ENCODE assay signal across 14 mouse cellular contexts in genomic region chr7:137723361-137724040, GRCm38 (mm10).
DNase-seq lines count a peak whose midpoint lies in the region; ATAC-seq and TF ChIP-seq lines count a peak whose summit lies in the region.
"Had no signal": no experiment of that assay in that cellular context is flagged by ENCODE, and none has a peak within 500 bp of the region (broad histone marks: within the 10 kb centered on the region; RNA-seq: fewer than 3 reads in every experiment).

No protein-coding gene starts in this region.

- H3K4me3 ChIP-seq in intestine, embryonic 15.5 days (replicated peaks), result no peak overlapping the region
- H3K4me3 ChIP-seq in intestine, postnatal 0 days (ENCODE audit: low read depth, low read length), result no peak overlapping the region
- no peak overlapping the region for H3K4me3 ChIP-seq in lung, embryonic 14.5 days (ENCODE audit: low read depth, low read length)
- H3K4me3 ChIP-seq in kidney, embryonic 16.5 days (ENCODE audit: low read length), result no peak overlapping the region
- H3K4me3 ChIP-seq: erythroblast, embryonic 14.5 days; liver, embryonic 12.5 days; midbrain, embryonic 12.5 days had no signal

- DNase-seq in 3T3-L1 (ENCODE audit: low read depth, low spot score), result peak; percentile 7
- DNase-seq in cerebellum, adult 11-12 months, result peak; percentile 10
- peak; percentile 88 for DNase-seq in lung, embryonic 14.5 days
- no peak for DNase-seq in adrenal gland, postnatal 14 days
- DNase-seq: adrenal gland, postnatal 36 days; gastrocnemius, postnatal 25 days; thymus, postnatal 4 days had no signal

- no peaks in the 10 kb centered on the region for H3K36me3 ChIP-seq in intestine, embryonic 15.5 days
- H3K36me3 ChIP-seq in intestine, postnatal 0 days (ENCODE audit: control insufficient read depth, insufficient read depth), result no peaks in the 10 kb centered on the region
- H3K36me3 ChIP-seq in lung, embryonic 14.5 days (ENCODE audit: insufficient read depth), result no peaks in the 10 kb centered on the region
- no peaks in the 10 kb centered on the region for H3K36me3 ChIP-seq in kidney, embryonic 16.5 days (ENCODE audit: insufficient read depth, low read length)
- H3K36me3 ChIP-seq: liver, embryonic 12.5 days; midbrain, embryonic 12.5 days had no signal

- H3K4me2 ChIP-seq in intestine, embryonic 15.5 days (replicated peaks), result no peak overlapping the region
- H3K4me2 ChIP-seq in intestine, postnatal 0 days (replicated peaks; ENCODE audit: low read depth), result no peak overlapping the region
- H3K4me2 ChIP-seq in lung, embryonic 14.5 days, result no peak overlapping the region
- no peak overlapping the region for H3K4me2 ChIP-seq in kidney, embryonic 16.5 days (replicated peaks; ENCODE audit: low read depth, low read length)
- H3K4me2 ChIP-seq: liver, embryonic 12.5 days; midbrain, embryonic 12.5 days had no signal

- WGBS in intestine, embryonic 15.5 days, result 62% methylated on average over 7 of the region's 7 CpGs
- 61% methylated on average over 7 of the region's 7 CpGs for WGBS in intestine, postnatal 0 days
- 27% methylated on average over 7 of the region's 7 CpGs for WGBS in lung, embryonic 14.5 days
- 61% methylated on average over 7 of the region's 7 CpGs for WGBS in kidney, embryonic 16.5 days

- H3K4me1 ChIP-seq in intestine, embryonic 15.5 days (replicated peaks), result no peaks in the 10 kb centered on the region
- no peaks in the 10 kb centered on the region for H3K4me1 ChIP-seq in intestine, postnatal 0 days (replicated peaks; ENCODE audit: control insufficient read depth, insufficient read depth, low read length)
- peaks cover 13% of the 10 kb centered on the region; the same call in 1 of the 2 replicates for H3K4me1 ChIP-seq in lung, embryonic 14.5 days (ENCODE audit: insufficient read depth)
- H3K4me1 ChIP-seq in kidney, embryonic 16.5 days (ENCODE audit: insufficient read depth, low read length), result peaks cover 14% of the 10 kb centered on the region
- H3K4me1 ChIP-seq: liver, embryonic 12.5 days had no signal

- H3K9ac ChIP-seq in intestine, embryonic 15.5 days, result no peak overlapping the region
- H3K9ac ChIP-seq in intestine, postnatal 0 days (ENCODE audit: low read depth, low read length), result no peak overlapping the region
- H3K9ac ChIP-seq in lung, embryonic 14.5 days, result no peak overlapping the region
- H3K9ac ChIP-seq in kidney, embryonic 16.5 days (replicated peaks; ENCODE audit: low read length), result no peak overlapping the region
- H3K9ac ChIP-seq: liver, embryonic 12.5 days; midbrain, embryonic 12.5 days had no signal

- no peaks in the 10 kb centered on the region for H3K9me3 ChIP-seq in intestine, embryonic 15.5 days
- no peaks in the 10 kb centered on the region for H3K9me3 ChIP-seq in intestine, postnatal 0 days (ENCODE audit: control insufficient read depth)
- no peaks in the 10 kb centered on the region for H3K9me3 ChIP-seq in lung, embryonic 14.5 days (ENCODE audit: low read depth, low read length)
- no peaks in the 10 kb centered on the region for H3K9me3 ChIP-seq in kidney, embryonic 16.5 days (ENCODE audit: low read length)
- H3K9me3 ChIP-seq: liver, embryonic 12.5 days; midbrain, embryonic 12.5 days had no signal

- no peak for TF ChIP-seq CTCF in intestine, postnatal 0 days (IDR thresholded peaks at IDR 0.05; ENCODE audit: low read depth)
- no peak for TF ChIP-seq CTCF in lung, embryonic 14.5 days (IDR thresholded peaks at IDR 0.05; ENCODE audit: low read depth)

- H3K27me3 ChIP-seq in intestine, embryonic 15.5 days (replicated peaks), result no peaks in the 10 kb centered on the region
- H3K27me3 ChIP-seq in intestine, postnatal 0 days (replicated peaks; ENCODE audit: control insufficient read depth, insufficient read depth, low read length), result no peaks in the 10 kb centered on the region
- no peaks in the 10 kb centered on the region for H3K27me3 ChIP-seq in lung, embryonic 14.5 days (ENCODE audit: insufficient read depth, low read length)
- H3K27me3 ChIP-seq in kidney, embryonic 16.5 days (ENCODE audit: insufficient read depth, low read length), result no peaks in the 10 kb centered on the region
- H3K27me3 ChIP-seq: liver, embryonic 12.5 days; midbrain, embryonic 12.5 days had no signal

- ATAC-seq in intestine, embryonic 15.5 days, result peak; percentile 31; the same call in 1 of the 2 replicates
- no peak for ATAC-seq in intestine, postnatal 0 days
- ATAC-seq in lung, embryonic 14.5 days (ENCODE audit: insufficient read depth), result peak; percentile 86
- no peak for ATAC-seq in kidney, embryonic 16.5 days (ENCODE audit: low FRiP score, low TSS enrichment)
- ATAC-seq: liver, embryonic 12.5 days had no signal

- H3K27ac ChIP-seq in intestine, embryonic 15.5 days, result no peak overlapping the region
- H3K27ac ChIP-seq in intestine, postnatal 0 days (ENCODE audit: low read depth, low read length), result no peak overlapping the region
- H3K27ac ChIP-seq in lung, embryonic 14.5 days (ENCODE audit: low read depth), result peak overlapping the region; percentile 68
- H3K27ac ChIP-seq in kidney, embryonic 16.5 days (ENCODE audit: low read length), result no peak overlapping the region
- H3K27ac ChIP-seq: kidney, postnatal 0 days; liver, embryonic 12.5 days; midbrain, embryonic 12.5 days had no signal

Comparison
In these comparisons a context has a peak if more than half of its experiments do, and no peak if none do; other contexts are left out.
1. ATAC-seq: peak in intestine, embryonic 15.5 days (single experiment) and lung, embryonic 14.5 days (single experiment); none in intestine, postnatal 0 days (single experiment) and kidney, embryonic 16.5 days (single experiment).